Mouse (Mus musculus) small intestine, adult 2 months (tissue): ENCODE data around the gene Alpk3. TPM values are rescaled to one million over a fixed set of nuclear protein-coding genes. Genes with fewer than 3 reads are reported as not detected.
"Not testable (repeated sequence)": the region's sequence is repeated elsewhere in the genome, so short reads cannot be mapped to it uniquely, and the experiment has no call there.

Source experiments
- H3K27ac ChIP-seq: fragments of 200-500 bp; 2 replicates; pipeline ENCODE4 v1.5.1; 2012; ENCODE audit warnings: low read depth, low read length, control low read depth, inconsistent platforms; ENCODE audit not compliant: insufficient read depth
- H3K27me3 ChIP-seq: fragments of 200-500 bp; 2 replicates; pipeline ENCODE4 v1.6.1; 2012; ENCODE audit warnings: mild to moderate bottlenecking, moderate library complexity, low read length, inconsistent platforms; ENCODE audit not compliant: control insufficient read depth, insufficient read depth
- H3K36me3 ChIP-seq: fragments of 200-500 bp; 2 replicates; pipeline ENCODE4 v1.6.1; 2012; ENCODE audit warnings: mild to moderate bottlenecking, low read length, control low read depth, inconsistent platforms; ENCODE audit not compliant: control insufficient read depth, insufficient read depth
- H3K4me1 ChIP-seq: fragments of 200-500 bp; 2 replicates; pipeline ENCODE4 v1.6.1; 2012; ENCODE audit warnings: low read length, inconsistent platforms, mixed read lengths; ENCODE audit not compliant: control insufficient read depth, insufficient read depth, insufficient read length
- H3K4me3 ChIP-seq: fragments of 200-500 bp; 2 replicates; pipeline ENCODE4 v1.5.1; 2012; ENCODE audit warnings: low read depth, mild to moderate bottlenecking, control low read depth, inconsistent platforms, low read length, moderate library complexity
- CTCF ChIP-seq: fragments of 200-500 bp; IDR thresholded peaks from 2 replicates; pipeline ENCODE4 v1.5.1; 2012; ENCODE audit warnings: low read depth, mild to moderate bottlenecking, control low read depth, inconsistent platforms, low read length, moderate library complexity, mixed read lengths; ENCODE audit not compliant: insufficient replicate concordance, insufficient read length; ENCODE audit errors: extremely low read depth
- POLR2A ChIP-seq: fragments of 200-500 bp; IDR thresholded peaks from 2 replicates; pipeline ENCODE4 v1.6.1; 2012; ENCODE audit warnings: low read depth, mild to moderate bottlenecking, control low read depth, inconsistent platforms, low read length, moderate library complexity
- WGBS: fragments of 180-500 bp; shearing (Covaris S2); methylation state at CpG from one replicate; pipeline ENCODE4 v1.1.7; 2018; 5-methylcytosine and 5-hydroxymethylcytosine counted together
- polyA plus RNA-seq: library from polyadenylated mRNA; depleted of rRNA; stranded (reverse); fragments of >200 nt; gene quantifications from 2 replicates; pipeline ENCODE4 v1.2.3, GENCODE M21; 2012

Alpk3 gene
- polyA plus RNA-seq, 1 experiment, result 0.08 TPM

GRCm38 (mm10) chr7:81139100-81139499 lies 81.7 kb downstream of the Alpk3 start:
- WGBS, result 57% methylated on average over 7 of the region's 7 CpGs
- Histone ChIP-seq H3K36me3 (no peaks in the 10 kb centered on the region), H3K27me3 (no peaks in the 10 kb centered on the region), H3K27ac (peak overlapping the region; percentile 49; the same call in 1 of the 2 replicates), H3K4me3 (no peak overlapping the region), H3K4me1 (peaks cover 2% of the 10 kb centered on the region; the same call in 1 of the 2 replicates)
- TF ChIP-seq POLR2A (no peak), CTCF (no peak)

- peak overlapping the region; percentile 49 for H3K27ac ChIP-seq
- WGBS, result 82% methylated on average over 5 of the region's 5 CpGs
- TF ChIP-seq POLR2A (no peak), CTCF (no peak)
These were observed 82.4 kb downstream of the Alpk3 start for GRCm38 (mm10) chr7:81139671-81140404.

GRCm38 (mm10) chr7:81141541-81141940 lies 84.1 kb downstream of the Alpk3 start:
- Histone ChIP-seq H3K36me3 (no peaks in the 10 kb centered on the region), H3K4me3 (no peak overlapping the region), H3K27ac (no peak overlapping the region), H3K4me1 (no peaks in the 10 kb centered on the region), H3K27me3 (no peaks in the 10 kb centered on the region)
- WGBS, result 89% methylated on average over 1 of the region's 1 CpGs
- TF ChIP-seq CTCF, result no peak
- TF ChIP-seq POLR2A, result no peak

More at GRCm38 (mm10) chr7:81139671-81140404, 82.4 kb downstream of the Alpk3 start:
- no peaks in the 10 kb centered on the region for H3K36me3 ChIP-seq
- no peaks in the 10 kb centered on the region for H3K4me1 ChIP-seq
- no peak overlapping the region for H3K4me3 ChIP-seq
- H3K27me3 ChIP-seq, result no peaks in the 10 kb centered on the region

- WGBS, result 72% methylated on average over 4 of the region's 4 CpGs
- not testable (repeated sequence) for H3K27ac ChIP-seq, H3K4me1 ChIP-seq, H3K36me3 ChIP-seq, H3K27me3 ChIP-seq, H3K4me3 ChIP-seq
These were observed 85.7 kb downstream of the Alpk3 start for GRCm38 (mm10) chr7:81143056-81143455.

- Histone ChIP-seq H3K4me1 (no peaks in the 10 kb centered on the region), H3K4me3 (no peak overlapping the region), H3K27me3 (no peaks in the 10 kb centered on the region), H3K27ac (no peak overlapping the region), H3K36me3 (no peaks in the 10 kb centered on the region)
- TF ChIP-seq POLR2A (no peak), CTCF (no peak)
- WGBS, result 69% methylated on average over 11 of the region's 11 CpGs
These were observed 92.4 kb downstream of the Alpk3 start for GRCm38 (mm10) chr7:81149759-81150158.

GRCm38 (mm10) chr7:81151216-81151615 lies 93.8 kb downstream of the Alpk3 start:
- WGBS, result 97% methylated on average over 8 of the region's 8 CpGs
- Histone ChIP-seq H3K4me3 (no peak overlapping the region), H3K36me3 (no peaks in the 10 kb centered on the region), H3K4me1 (no peaks in the 10 kb centered on the region), H3K27ac (no peak overlapping the region), H3K27me3 (no peaks in the 10 kb centered on the region)
- TF ChIP-seq CTCF (no peak), POLR2A (no peak)

- no peak overlapping the region for H3K27ac ChIP-seq
- H3K36me3 ChIP-seq, result no peaks in the 10 kb centered on the region
- H3K4me1 ChIP-seq, result no peaks in the 10 kb centered on the region
- H3K27me3 ChIP-seq, result no peaks in the 10 kb centered on the region
- H3K4me3 ChIP-seq, result no peak overlapping the region
- WGBS, result 92% methylated on average over 10 of the region's 10 CpGs
- TF ChIP-seq POLR2A (no peak), CTCF (no peak)
These were observed 94.9 kb downstream of the Alpk3 start for GRCm38 (mm10) chr7:81152306-81152705.
